Mouse (Mus musculus): ENCODE data around the gene Vps18.

Vps18 gene

GRCm38 (mm10) chr2:119344537-119345138 lies 56.1 kb downstream of the Vps18 start:
- DNase-seq (ENCODE audit: extremely low spot score): no peak
